Mouse (Mus musculus): Measurements from ENCODE around the gene Slc10a6.

DNA sequence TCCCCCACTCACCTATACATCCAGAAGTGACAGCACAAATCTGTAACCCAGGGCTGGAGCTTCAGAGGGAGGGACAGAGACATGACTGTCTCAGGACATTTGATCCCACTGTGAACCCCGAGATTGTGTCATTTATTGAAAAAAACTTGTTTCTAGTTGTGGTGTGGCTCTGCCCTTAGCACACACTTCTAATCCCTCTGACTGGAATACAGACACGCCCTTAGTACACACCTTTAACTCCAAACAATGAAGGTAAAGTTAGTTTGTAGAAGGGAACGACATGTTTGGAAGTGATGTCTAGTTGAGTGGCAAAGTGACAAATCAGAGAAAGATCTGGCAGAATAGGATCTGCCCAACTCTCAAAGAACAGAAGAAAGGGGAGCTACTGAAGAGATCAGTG lies 42.7 kb upstream of the Slc10a6 start:
- TF ChIP-seq CHD2 (IDR thresholded peaks at IDR 0.05; ENCODE audit: low read depth, low read length) (no peak), ZC3H11A (IDR thresholded peaks at IDR 0.05; ENCODE audit: borderline replicate concordance, low read depth, low read length) (no peak), MAFK (IDR thresholded peaks at IDR 0.05; ENCODE audit: insufficient read depth, low read depth, low read length) (no peak), ZNF384 (IDR thresholded peaks at IDR 0.05; ENCODE audit: low read depth, low read length) (no peak)

Data from ES-E14 (cell line).